In the genomic region with DNA sequence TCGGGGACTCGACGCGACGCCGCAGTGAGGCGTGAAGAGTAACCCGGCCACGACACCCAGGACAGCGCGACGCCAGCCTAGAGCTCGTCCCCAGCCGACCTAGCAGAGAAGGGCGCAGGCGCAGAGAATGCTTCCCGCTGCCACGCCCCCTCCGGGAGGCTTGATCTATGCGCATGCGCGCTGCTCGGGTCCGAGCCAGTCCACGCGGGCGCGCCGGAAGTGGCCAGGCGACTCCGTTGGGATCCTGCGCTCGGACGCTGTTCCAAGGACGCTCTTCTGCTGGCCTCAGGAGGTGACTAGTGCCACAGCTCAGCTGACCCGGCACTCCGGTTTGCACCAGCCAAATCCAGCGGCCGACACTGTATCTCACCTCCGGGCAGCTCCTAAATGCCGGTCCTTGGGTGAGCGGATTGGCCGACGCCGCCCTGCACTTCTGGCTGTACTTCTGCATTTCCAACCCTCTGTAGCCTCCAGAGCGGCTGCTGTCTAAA, we compare ENCODE assay signal across 1 mouse cellular context.
TF ChIP-seq lines count a peak whose summit lies in the region.

A gene (minus strand): TSS at position 148 of the 491 bp plus-strand sequence.

TF ChIP-seq in CH12.LX, 34 proteins besides CTCF, POLR2A, EP300 and RAD21 (continued from another document):
- TF ChIP-seq TCF12 (IDR thresholded peaks at IDR 0.05; ENCODE audit: low read depth, low read length) = no peak; the same call in none of the 2 replicates
- TF ChIP-seq JUN (IDR thresholded peaks at IDR 0.05; ENCODE audit: insufficient read depth, low read depth, low read length) = no peak
- no peak for TF ChIP-seq MAFK (IDR thresholded peaks at IDR 0.05; ENCODE audit: insufficient replicate concordance, low read length)
- no peak for TF ChIP-seq ZC3H11A (IDR thresholded peaks at IDR 0.05; ENCODE audit: low read depth, low read length)
- no peak for TF ChIP-seq MAZ (IDR thresholded peaks at IDR 0.05; ENCODE audit: low read depth, low read length)
- no peak; the same call in 1 of the 2 replicates for TF ChIP-seq IRF4 (IDR thresholded peaks at IDR 0.05; ENCODE audit: low read depth, low read length)
